Mouse (Mus musculus) intestine, postnatal 0 days (tissue): ENCODE data around the gene Ptrh2. TPM values are rescaled to one million over a fixed set of nuclear protein-coding genes. Genes with fewer than 3 reads are reported as not detected.

Source experiments
- ATAC-seq: fragments of 200-750 bp; cut with Nextera tagmentation; 2 replicates; pipeline ENCODE4 v1.8.0; 2017; ENCODE audit warnings: mild to moderate bottlenecking, moderate TSS enrichment, moderate library complexity
- H3K27ac ChIP-seq: fragments of 300-500 bp; sonication (generic); 2 replicates; pipeline ENCODE4 v1.5.1; 2014; ENCODE audit warnings: mild to moderate bottlenecking, low read depth, low read length, moderate library complexity
- H3K27me3 ChIP-seq: fragments of 300-500 bp; sonication (generic); replicated peaks from 2 replicates; pipeline ENCODE4 v1.6.1; 2014; ENCODE audit warnings: low read length, mixed read lengths; ENCODE audit not compliant: control insufficient read depth, insufficient read depth
- H3K36me3 ChIP-seq: fragments of 300-500 bp; sonication (generic); 2 replicates; pipeline ENCODE4 v1.6.1; 2014; ENCODE audit warnings: mild to moderate bottlenecking, moderate library complexity; ENCODE audit not compliant: control insufficient read depth, insufficient read depth
- H3K4me1 ChIP-seq: fragments of 300-500 bp; sonication (generic); replicated peaks from 2 replicates; pipeline ENCODE4 v1.6.1; 2014; ENCODE audit warnings: antibody characterized with exemption, low read length, mixed read lengths; ENCODE audit not compliant: control insufficient read depth, insufficient read depth
- H3K4me2 ChIP-seq: fragments of 300-500 bp; sonication (generic); replicated peaks from 2 replicates; pipeline ENCODE4 v1.6.1; 2014; ENCODE audit warnings: low read depth, mild to moderate bottlenecking, moderate library complexity
- H3K4me3 ChIP-seq: fragments of 300-500 bp; sonication (generic); 2 replicates; pipeline ENCODE4 v1.5.1; 2014; ENCODE audit warnings: low read depth, low read length
- H3K9ac ChIP-seq: fragments of 300-500 bp; sonication (generic); 2 replicates; pipeline ENCODE4 v1.6.1; 2014; ENCODE audit warnings: mild to moderate bottlenecking, low read depth, low read length
- H3K9me3 ChIP-seq: fragments of 300-500 bp; sonication (generic); 2 replicates; pipeline ENCODE4 v1.6.1; 2016; ENCODE audit warnings: mixed run types; ENCODE audit not compliant: control insufficient read depth
- CTCF ChIP-seq: sonication (generic); IDR thresholded peaks from 2 replicates; pipeline ENCODE4 v1.5.1; 2016; ENCODE audit warnings: low read depth, mild to moderate bottlenecking, control low read depth, antibody characterized with exemption, moderate library complexity
- WGBS: fragments of 180-500 bp; shearing (Covaris S2); extraction: QIAGEN DNeasy Blood & Tissue Kit; methylation state at CpG from one replicate; pipeline ENCODE4 v1.1.7; 2014; 5-methylcytosine and 5-hydroxymethylcytosine counted together
- polyA plus RNA-seq: library from polyadenylated mRNA; unstranded; fragments of >200 nt; fragmentation: Nextera tagmentation; extraction: Ambion mirVana; gene quantifications from 2 replicates; pipeline ENCODE4 v1.2.1, GENCODE M21; 2015

Ptrh2 gene
- polyA plus RNA-seq, result 14.2 and 14.6 TPM in 2 replicates

GRCm38 (mm10) chr11:86683395-86684125 is at the start of gene Ptrh2, which contains the start of gene Vmp1:
Ptrh2 (plus strand) TSS chr11:86683985.
Vmp1 (minus strand) TSS chr11:86683836.
- Histone ChIP-seq H3K4me1 (0 out of 2 replicates have a peak, but pooled peaks cover 6% of the 10 kb centered on the region), H3K27me3 (no peaks in the 10 kb centered on the region), H3K36me3 (no peaks in the 10 kb centered on the region), H3K4me3 (peak within 1 kb of the TSS; percentile 84), H3K27ac (peak within 1 kb of the TSS; percentile 87), H3K9me3 (no peaks in the 10 kb centered on the region), H3K9ac (peak within 1 kb of the TSS; percentile 90), H3K4me2 (peak within 1 kb of the TSS; percentile 83)
- under 1% methylated on average over 56 of the region's 56 CpGs for WGBS
- no peak for TF ChIP-seq CTCF
- ATAC-seq, result peak; percentile 88

GRCm38 (mm10) chr11:86634396-86634795 is 49.4 kb upstream of the Ptrh2 start:
- H3K27ac ChIP-seq, result no peak overlapping the region; the same call in 1 of the 2 replicates
- H3K4me3 ChIP-seq, result no peak overlapping the region
- WGBS, result 73% methylated on average over 6 of the region's 6 CpGs
- H3K4me1 ChIP-seq, result no peaks in the 10 kb centered on the region
- H3K4me2 ChIP-seq, result no peak overlapping the region
- ATAC-seq, result 0 out of 2 replicates have a peak, but pooled peaks have one; percentile 8
- no peaks in the 10 kb centered on the region for H3K27me3 ChIP-seq
- H3K9ac ChIP-seq, result no peak overlapping the region
- peaks cover 12% of the 10 kb centered on the region; the same call in 1 of the 2 replicates for H3K36me3 ChIP-seq
- no peak for TF ChIP-seq CTCF
- no peaks in the 10 kb centered on the region for H3K9me3 ChIP-seq

GRCm38 (mm10) chr11:86637697-86638096 is 46.1 kb upstream of the Ptrh2 start:
- H3K27me3 ChIP-seq, result no peaks in the 10 kb centered on the region
- H3K4me2 ChIP-seq, result no peak overlapping the region
- no peak for ATAC-seq
- H3K36me3 ChIP-seq, result peaks cover 28% of the 10 kb centered on the region; the same call in 1 of the 2 replicates
- WGBS, result 45% methylated on average over 2 of the region's 2 CpGs
- TF ChIP-seq CTCF, result no peak
- H3K9me3 ChIP-seq, result no peaks in the 10 kb centered on the region
- H3K4me1 ChIP-seq, result no peaks in the 10 kb centered on the region
- no peak overlapping the region for H3K27ac ChIP-seq
- H3K4me3 ChIP-seq, result no peak overlapping the region
- H3K9ac ChIP-seq, result no peak overlapping the region

- Histone ChIP-seq H3K27me3 (no peaks in the 10 kb centered on the region), H3K4me2 (no peak overlapping the region), H3K9ac (no peak overlapping the region), H3K4me3 (no peak overlapping the region), H3K27ac (no peak overlapping the region), H3K36me3 (peaks cover 24% of the 10 kb centered on the region; the same call in 1 of the 2 replicates), H3K9me3 (no peaks in the 10 kb centered on the region), H3K4me1 (no peaks in the 10 kb centered on the region)
- no peak for ATAC-seq
- TF ChIP-seq CTCF, result no peak
- WGBS, result 64% methylated on average over 4 of the region's 4 CpGs
These were observed 42.1 kb upstream of the Ptrh2 start for GRCm38 (mm10) chr11:86641714-86642113.

- H3K9ac ChIP-seq, result no peak overlapping the region
- WGBS, result 94% methylated on average over 4 of the region's 4 CpGs
These were observed 39.2 kb upstream of the Ptrh2 start for GRCm38 (mm10) chr11:86644553-86644952.

GRCm38 (mm10) chr11:86646136-86646834 is 37.5 kb upstream of the Ptrh2 start:
- WGBS, result 59% methylated on average over 7 of the region's 7 CpGs
- no peak overlapping the region for H3K4me3 ChIP-seq
- no peaks in the 10 kb centered on the region for H3K9me3 ChIP-seq
- H3K4me1 ChIP-seq, result no peaks in the 10 kb centered on the region
- no peak overlapping the region for H3K9ac ChIP-seq
- H3K27me3 ChIP-seq, result no peaks in the 10 kb centered on the region
- no peak overlapping the region for H3K4me2 ChIP-seq
- no peak overlapping the region for H3K27ac ChIP-seq
- no peak for TF ChIP-seq CTCF
- peaks cover 24% of the 10 kb centered on the region; the same call in 1 of the 2 replicates for H3K36me3 ChIP-seq
- ATAC-seq, result no peak

More at GRCm38 (mm10) chr11:86644553-86644952, 39.2 kb upstream of the Ptrh2 start:
- peaks cover 30% of the 10 kb centered on the region; the same call in 1 of the 2 replicates for H3K36me3 ChIP-seq
- H3K9me3 ChIP-seq, result no peaks in the 10 kb centered on the region
- no peak overlapping the region for H3K27ac ChIP-seq
- no peak for ATAC-seq
- TF ChIP-seq CTCF, result no peak
- H3K4me3 ChIP-seq, result no peak overlapping the region
- no peak overlapping the region for H3K4me2 ChIP-seq
- no peaks in the 10 kb centered on the region for H3K4me1 ChIP-seq
- H3K27me3 ChIP-seq, result no peaks in the 10 kb centered on the region
